Mouse (Mus musculus) left cerebral cortex, adult 9 months (tissue): ENCODE measurements around the gene Sorl1.

Source experiments
- DNase-seq, 2 experiments: peaks; one replicate each; pipeline ENCODE4 v3.0.0; 2022; ENCODE audit warnings: low spot score in 2 of 2

Sorl1 gene

DNA sequence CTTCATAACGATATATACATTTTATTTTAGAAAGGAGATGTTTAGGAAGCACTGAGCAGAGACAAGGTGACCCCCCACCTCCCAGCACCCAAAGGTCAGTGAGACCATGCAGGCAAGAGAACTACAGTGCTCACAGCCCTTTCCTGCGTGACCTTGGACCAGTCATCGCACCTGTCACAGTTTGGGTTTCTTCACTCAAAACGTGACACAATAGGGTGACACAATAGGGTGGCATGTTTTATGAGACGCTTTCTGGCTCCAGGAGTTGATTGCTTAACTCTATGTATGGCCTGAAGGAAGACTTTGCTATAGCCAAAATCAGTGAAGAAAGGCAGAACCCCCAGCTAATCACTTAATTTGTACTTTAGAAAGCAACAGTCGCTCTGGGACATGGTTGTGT, 1.7 kb downstream of the Sorl1 start:
- DNase-seq: no peak

GRCm38 (mm10) chr9:42121631-42122354, 2.3 kb downstream of the Sorl1 start:
- DNase-seq: no peak

DNA sequence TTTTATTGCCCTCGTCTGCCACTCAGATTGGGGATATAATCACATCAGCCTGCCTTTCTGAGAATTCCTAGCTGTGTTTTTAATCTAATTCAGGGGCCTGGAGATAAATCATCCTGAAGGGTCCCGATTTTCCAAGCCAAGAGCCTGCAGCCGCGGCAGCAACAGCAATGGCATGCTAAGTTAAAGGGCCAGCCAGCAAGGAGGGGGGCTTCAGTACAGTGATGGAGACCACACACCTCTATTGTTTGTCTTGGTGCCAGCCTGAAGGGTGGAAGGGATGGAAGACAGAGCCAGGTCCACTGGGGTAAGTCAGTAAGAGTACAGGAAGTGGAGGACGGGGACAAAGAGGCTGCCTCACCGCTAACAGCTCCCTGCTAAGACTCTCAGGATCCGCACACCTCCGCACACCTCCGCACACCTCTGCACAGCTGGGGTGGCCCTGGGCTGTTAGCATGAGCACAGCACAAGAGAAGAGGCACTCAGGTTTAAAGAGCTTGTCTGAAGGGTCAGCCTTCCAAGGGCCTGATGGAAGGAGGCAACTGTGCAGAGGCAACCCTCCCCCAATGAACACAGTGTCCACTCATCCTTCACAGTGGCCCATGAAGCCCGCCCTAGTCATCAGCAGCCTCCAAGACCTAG, 7.6 kb downstream of the Sorl1 start:
- no peak for DNase-seq

- DNase-seq: no peak
Observed at GRCm38 (mm10) chr9:42115078-42115477, 9.0 kb downstream of the Sorl1 start.

- DNase-seq: no peak
Observed at GRCm38 (mm10) chr9:42113316-42113715, 10.8 kb downstream of the Sorl1 start.

- DNase-seq: no peak
Observed at GRCm38 (mm10) chr9:42112691-42113090, 11.4 kb downstream of the Sorl1 start.

- no peak for DNase-seq
Observed at GRCm38 (mm10) chr9:42111256-42111655, 12.8 kb downstream of the Sorl1 start.

- no peak for DNase-seq
Observed at GRCm38 (mm10) chr9:42109837-42110451, 14.2 kb downstream of the Sorl1 start.

DNA sequence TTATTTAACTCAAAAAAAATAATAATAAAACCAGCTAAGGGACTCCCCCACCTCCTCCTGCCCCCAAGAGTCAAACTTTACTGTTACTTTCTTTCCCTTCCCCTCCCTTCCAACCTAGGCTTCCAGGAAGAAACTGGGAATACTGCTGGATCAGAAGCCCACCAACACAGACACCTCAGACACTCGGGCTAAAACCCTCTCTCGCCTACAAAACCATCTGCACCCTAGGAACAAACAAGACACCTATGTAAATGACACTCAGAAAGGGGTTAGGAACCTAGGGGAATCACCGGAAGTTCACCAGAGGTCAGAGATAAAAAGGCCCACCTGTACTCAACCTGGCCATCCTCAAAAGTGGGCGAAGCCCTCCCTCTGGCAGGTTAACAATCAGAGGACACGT, 15.0 kb downstream of the Sorl1 start:
- DNase-seq: no peak

GRCm38 (mm10) chr9:42108369-42108951, 15.6 kb downstream of the Sorl1 start:
- peak; percentile 62 to 72 for DNase-seq

DNA sequence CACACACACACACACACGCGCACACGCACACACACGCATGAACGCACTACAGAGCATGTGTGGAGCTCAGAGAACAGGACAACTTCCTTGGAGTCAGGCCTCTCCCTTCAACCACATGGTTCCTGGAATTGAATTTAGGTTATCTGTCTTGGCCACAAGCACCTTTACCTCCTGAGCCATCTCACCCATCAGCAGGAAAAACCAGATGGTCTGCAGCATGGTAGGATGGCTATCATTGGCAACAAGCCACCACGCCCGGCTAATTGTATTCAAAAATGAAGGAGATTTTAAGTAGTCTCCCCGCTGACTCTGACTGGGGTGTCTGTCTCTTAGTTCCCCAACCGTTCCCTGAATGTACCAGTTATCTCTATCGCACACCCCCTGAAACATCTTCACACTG, 17.0 kb downstream of the Sorl1 start:
- no peak for DNase-seq

- DNase-seq: no peak
Observed at GRCm38 (mm10) chr9:42106305-42106704, 17.8 kb downstream of the Sorl1 start.

GRCm38 (mm10) chr9:42103546-42103945, 20.6 kb downstream of the Sorl1 start:
- no peak for DNase-seq

GRCm38 (mm10) chr9:42102013-42102412, 22.1 kb downstream of the Sorl1 start:
- DNase-seq: no peak

DNA sequence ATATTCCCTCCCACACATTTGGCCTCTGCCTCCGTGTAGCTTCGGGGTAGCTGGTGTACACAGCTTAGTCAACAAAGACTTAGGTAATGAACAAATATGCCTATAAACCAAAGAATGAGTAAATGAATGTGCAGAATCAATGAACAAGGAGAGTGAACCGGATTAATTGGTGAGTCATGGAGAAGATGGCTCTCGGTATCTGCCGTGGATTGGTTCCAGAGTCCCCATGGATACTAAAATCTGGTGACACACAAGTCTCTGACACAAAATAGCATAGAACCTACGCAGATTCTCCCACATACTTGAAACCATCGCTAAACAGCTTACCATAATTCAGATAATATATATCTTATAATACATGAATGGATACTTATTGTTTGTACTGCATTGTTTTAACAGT, 22.8 kb downstream of the Sorl1 start:
- DNase-seq: no peak

- no peak for DNase-seq
Observed at GRCm38 (mm10) chr9:42100618-42101210, 23.4 kb downstream of the Sorl1 start.

GRCm38 (mm10) chr9:42098474-42099121, 25.5 kb downstream of the Sorl1 start:
- no peak for DNase-seq

- no peak for DNase-seq
Observed at GRCm38 (mm10) chr9:42097731-42098473, 26.2 kb downstream of the Sorl1 start.

GRCm38 (mm10) chr9:42097006-42097730, 26.9 kb downstream of the Sorl1 start:
- DNase-seq: no peak

GRCm38 (mm10) chr9:42094752-42095151, 29.3 kb downstream of the Sorl1 start:
- no peak for DNase-seq
